Mouse (Mus musculus): ENCODE measurements at regions not wholly inside any gene's neighbourhood (a gene's known extent, or its start where the extent isn't known, plus 50 kb on each side); places are given as distances from the start of the nearest gene placed in this dataset.

- Histone ChIP-seq H3K9me3 (replicated peaks) (no peaks in the 10 kb centered on the region), H3K4me3 (no peak overlapping the region), H3K4me1 (no peaks in the 10 kb centered on the region), H3K36me3 (no peaks in the 10 kb centered on the region), H3K27ac (no peak overlapping the region), H3K27me3 (ENCODE audit: low read depth, poor library complexity, severe bottlenecking) (no peaks in the 10 kb centered on the region)
- no peak for DNase-seq (ENCODE audit: low spot score)
- WGBS = 69% methylated on average over 2 of the region's 2 CpGs
Measured at GRCm38 (mm10) chr12:65680335-65680734, 455.0 kb downstream of the Wdr20rt start.

DNA sequence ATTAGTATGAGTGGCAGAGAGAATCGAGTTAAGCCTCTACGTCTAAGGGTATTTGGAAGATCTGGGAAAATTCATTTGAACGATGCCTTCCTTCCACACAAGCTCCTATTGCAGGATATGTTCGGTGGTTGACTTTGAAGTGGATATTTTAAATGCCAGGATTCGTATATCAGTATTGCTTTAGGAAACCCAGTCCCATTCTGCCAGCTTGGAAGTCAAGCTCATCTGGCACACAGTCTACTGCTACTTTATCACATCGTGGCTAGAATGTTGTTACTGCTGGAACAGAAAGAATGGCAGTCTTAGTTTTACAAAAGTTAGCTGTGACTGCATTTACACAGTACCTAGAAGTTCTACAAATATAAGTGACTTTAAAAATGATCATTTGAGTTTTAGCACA is 456.5 kb downstream of the Wdr20rt start:
- DNase-seq (ENCODE audit: low spot score) = no peak
- Histone ChIP-seq H3K36me3 (no peaks in the 10 kb centered on the region), H3K4me1 (no peaks in the 10 kb centered on the region), H3K4me3 (no peak overlapping the region), H3K9me3 (replicated peaks) (no peaks in the 10 kb centered on the region), H3K27me3 (ENCODE audit: low read depth, poor library complexity, severe bottlenecking) (no peaks in the 10 kb centered on the region), H3K27ac (no peak overlapping the region)
- WGBS = 87% methylated on average over 6 of the region's 6 CpGs

GRCm38 (mm10) chr12:65704985-65705384 is 479.7 kb downstream of the Wdr20rt start:
- H3K4me1 ChIP-seq = no peaks in the 10 kb centered on the region
- H3K9me3 ChIP-seq (replicated peaks) = no peaks in the 10 kb centered on the region
- DNase-seq (ENCODE audit: low spot score) = no peak
- no peaks in the 10 kb centered on the region for H3K36me3 ChIP-seq
- H3K27me3 ChIP-seq (ENCODE audit: low read depth, poor library complexity, severe bottlenecking) = no peaks in the 10 kb centered on the region
- H3K4me3 ChIP-seq = no peak overlapping the region
- 82% methylated on average over 1 of the region's 1 CpGs for WGBS
- no peak overlapping the region for H3K27ac ChIP-seq

DNA sequence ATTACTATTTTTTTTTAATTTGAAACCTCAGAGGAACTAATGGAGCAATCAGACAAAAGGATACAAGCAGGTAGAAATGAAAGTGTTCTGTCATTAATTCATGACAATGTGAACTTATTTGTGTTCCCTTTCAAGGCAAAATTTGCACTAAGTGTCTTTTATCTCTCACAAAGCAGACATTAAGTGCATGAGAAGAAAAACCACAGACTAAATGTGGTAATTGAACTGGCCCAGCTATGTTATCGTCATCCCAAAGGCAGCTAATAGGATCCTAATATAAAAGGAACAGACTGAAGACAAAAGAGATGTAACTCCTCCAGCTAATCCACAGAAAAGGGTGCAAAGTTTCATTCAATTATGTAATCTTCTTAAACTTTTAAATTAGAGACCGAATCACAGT is 487.0 kb downstream of the Wdr20rt start:
- no peak for DNase-seq (ENCODE audit: low spot score)
- no peaks in the 10 kb centered on the region for H3K4me1 ChIP-seq
- H3K27ac ChIP-seq = no peak overlapping the region
- H3K9me3 ChIP-seq (replicated peaks) = no peaks in the 10 kb centered on the region
- H3K27me3 ChIP-seq (ENCODE audit: low read depth, poor library complexity, severe bottlenecking) = no peaks in the 10 kb centered on the region
- 88% methylated on average over 2 of the region's 2 CpGs for WGBS
- H3K4me3 ChIP-seq = no peak overlapping the region
- no peaks in the 10 kb centered on the region for H3K36me3 ChIP-seq
